Mouse (Mus musculus) adrenal gland, postnatal 25 days (tissue): ENCODE results near the gene Ubtd1. TPM values are rescaled to one million over a fixed set of nuclear protein-coding genes. Genes with fewer than 3 reads are reported as not detected.

ENCODE experiments used
- DNase-seq: peaks from one replicate; pipeline ENCODE4 v3.0.0; 2021; ENCODE audit warnings: mixed read lengths
- long read RNA-seq: library from polyadenylated mRNA; stranded (forward); transcript quantifications from one replicate; pipeline ENCODE4 v2.0.0, GENCODE M21; 2021
- total RNA-seq: library from RNA; stranded (reverse); gene quantifications from 2 replicates; pipeline ENCODE4 v1.2.3, GENCODE M21; 2021

Gene Ubtd1
- 15.2 and 18.2 TPM in 2 replicates for total RNA-seq
- long read RNA-seq, transcript Ubtd1-201 (3 exons, 1,529 nt), result major isoform, 8 of 13 reads
- long read RNA-seq, partial matches to known transcripts, result 0 of 13 reads
- long read RNA-seq, other reads (novel, unspliced or antisense), result 5 of 13 reads

GRCm38 (mm10) chr19:41981595-41981927 lies at the start of gene Ubtd1:
Ubtd1 (plus strand) TSS chr19:41981763.
- no peak for DNase-seq

GRCm38 (mm10) chr19:41932686-41933085 lies 48.9 kb upstream of the Ubtd1 start:
- DNase-seq, result no peak

GRCm38 (mm10) chr19:41933179-41934086 lies 48.1 kb upstream of the Ubtd1 start, which contains the start of the genes Exosc1 and Zdhhc16:
Exosc1 (minus strand) TSS chr19:41933423.
Zdhhc16 (plus strand) TSS chr19:41933480.
- peak; percentile 99 for DNase-seq

- DNase-seq, result no peak
Observed at GRCm38 (mm10) chr19:41934124-41934523, 47.4 kb upstream of the Ubtd1 start.

- DNase-seq, result no peak
Observed at GRCm38 (mm10) chr19:41935921-41936320, 45.6 kb upstream of the Ubtd1 start.

GRCm38 (mm10) chr19:41938539-41938938 lies 43.0 kb upstream of the Ubtd1 start:
- DNase-seq, result no peak

- no peak for DNase-seq
Observed at GRCm38 (mm10) chr19:41943841-41944240, 37.7 kb upstream of the Ubtd1 start.

GRCm38 (mm10) chr19:41952287-41952686 lies 29.3 kb upstream of the Ubtd1 start:
- no peak for DNase-seq

- no peak for DNase-seq
Observed at GRCm38 (mm10) chr19:41953574-41953973, 28.0 kb upstream of the Ubtd1 start.

GRCm38 (mm10) chr19:41969618-41970017 lies 11.9 kb upstream of the Ubtd1 start:
- no peak for DNase-seq

GRCm38 (mm10) chr19:41973891-41974794 lies 7.4 kb upstream of the Ubtd1 start:
- DNase-seq, result no peak

- DNase-seq, result no peak
Observed at GRCm38 (mm10) chr19:41980422-41980818, 1.1 kb upstream of the Ubtd1 start.

GRCm38 (mm10) chr19:41980819-41981594 lies 556 bp upstream of the Ubtd1 start, which contains the start of gene Mms19:
Mms19 (minus strand) TSS chr19:41981157.
- peak; percentile 98 for DNase-seq

GRCm38 (mm10) chr19:41981931-41982790 lies 598 bp downstream of the Ubtd1 start:
- DNase-seq, result peak; percentile 59

- DNase-seq, result no peak
Observed at GRCm38 (mm10) chr19:41982791-41983150, 1.2 kb downstream of the Ubtd1 start.

- DNase-seq, result no peak
Observed at GRCm38 (mm10) chr19:41985994-41986393, 4.4 kb downstream of the Ubtd1 start.

- no peak for DNase-seq
Observed at GRCm38 (mm10) chr19:41987206-41987605, 5.6 kb downstream of the Ubtd1 start.

- no peak for DNase-seq
Observed at GRCm38 (mm10) chr19:41989810-41990209, 8.2 kb downstream of the Ubtd1 start.

- DNase-seq, result no peak
Observed at GRCm38 (mm10) chr19:41991926-41992477, 10.4 kb downstream of the Ubtd1 start.

GRCm38 (mm10) chr19:41992971-41993370 lies 11.4 kb downstream of the Ubtd1 start:
- no peak for DNase-seq
